8 mouse cellular contexts compared by ENCODE assay signal in genomic region chr6:94183354-94183851, GRCm38 (mm10).
A peak's percentile ranks its signal among the peaks of the same experiment; 100 is the strongest.
DNase-seq lines count a peak whose midpoint lies in the region; ATAC-seq and TF ChIP-seq lines count a peak whose summit lies in the region.

No protein-coding gene starts in this region.

- no peak overlapping the region for H3K4me3 ChIP-seq in hindbrain, embryonic 10.5 days
- no peak overlapping the region for H3K4me3 ChIP-seq in hindbrain, embryonic 12.5 days
- no peak overlapping the region for H3K4me3 ChIP-seq in forebrain, embryonic 16.5 days (replicated peaks; ENCODE audit: low read length)
- no peak overlapping the region for H3K4me3 ChIP-seq in stomach, postnatal 0 days (ENCODE audit: low read depth, low read length)

- no peaks in the 10 kb centered on the region for H3K27me3 ChIP-seq in hindbrain, embryonic 10.5 days (ENCODE audit: insufficient read depth, poor library complexity, severe bottlenecking)
- no peaks in the 10 kb centered on the region for H3K27me3 ChIP-seq in hindbrain, embryonic 12.5 days
- no peaks in the 10 kb centered on the region for H3K27me3 ChIP-seq in forebrain, embryonic 16.5 days (replicated peaks; ENCODE audit: control insufficient read depth, insufficient read depth, low read length)
- H3K27me3 ChIP-seq in stomach, postnatal 0 days (ENCODE audit: control insufficient read depth, insufficient read depth, low read length), result no peaks in the 10 kb centered on the region

- DNase-seq in hindbrain, embryonic 10.5 days (ENCODE audit: low spot score), result no peak
- DNase-seq in R1 (ENCODE audit: low read depth, low spot score) (peak; percentile 83), liver (no peak)
- peak; percentile 35 to 39 for DNase-seq in kidney, adult 8-10 months
- peak; percentile 45 for DNase-seq in stomach, postnatal 0 days (ENCODE audit: low spot score)

- no peak for TF ChIP-seq CTCF in stomach, postnatal 0 days (IDR thresholded peaks at IDR 0.05; ENCODE audit: low read depth)

- peaks cover 33% of the 10 kb centered on the region for H3K4me1 ChIP-seq in hindbrain, embryonic 10.5 days (replicated peaks)
- peaks cover 27% of the 10 kb centered on the region for H3K4me1 ChIP-seq in hindbrain, embryonic 12.5 days
- H3K4me1 ChIP-seq in forebrain, embryonic 16.5 days (replicated peaks; ENCODE audit: control insufficient read depth, insufficient read depth, low read length), result peaks cover 19% of the 10 kb centered on the region
- peaks cover 4% of the 10 kb centered on the region; the same call in 1 of the 2 replicates for H3K4me1 ChIP-seq in stomach, postnatal 0 days (replicated peaks; ENCODE audit: control insufficient read depth, insufficient read depth)

- no peaks in the 10 kb centered on the region for H3K9me3 ChIP-seq in hindbrain, embryonic 10.5 days
- no peaks in the 10 kb centered on the region for H3K9me3 ChIP-seq in hindbrain, embryonic 12.5 days (replicated peaks)
- no peaks in the 10 kb centered on the region for H3K9me3 ChIP-seq in forebrain, embryonic 16.5 days (ENCODE audit: control insufficient read depth, low read length)
- H3K9me3 ChIP-seq in stomach, postnatal 0 days (ENCODE audit: control insufficient read depth, low read length), result no peaks in the 10 kb centered on the region

- no peak overlapping the region for H3K9ac ChIP-seq in hindbrain, embryonic 12.5 days
- no peak overlapping the region for H3K9ac ChIP-seq in forebrain, embryonic 16.5 days (replicated peaks; ENCODE audit: low read depth, low read length)
- no peak overlapping the region for H3K9ac ChIP-seq in stomach, postnatal 0 days (ENCODE audit: low read length)

- WGBS in hindbrain, embryonic 10.5 days, result 74% methylated on average over 14 of the region's 14 CpGs
- WGBS in hindbrain, embryonic 12.5 days, result 61% methylated on average over 14 of the region's 14 CpGs
- WGBS in forebrain, embryonic 16.5 days, result 35% methylated on average over 14 of the region's 14 CpGs
- 43% methylated on average over 14 of the region's 14 CpGs for WGBS in stomach, postnatal 0 days

- peak overlapping the region; percentile 17 for H3K27ac ChIP-seq in hindbrain, embryonic 10.5 days
- no peak overlapping the region for H3K27ac ChIP-seq in hindbrain, embryonic 12.5 days
- no peak overlapping the region for H3K27ac ChIP-seq in forebrain, embryonic 16.5 days (ENCODE audit: low read length)
- H3K27ac ChIP-seq in stomach, postnatal 0 days (replicated peaks), result peak overlapping the region; percentile 37

- H3K4me2 ChIP-seq in hindbrain, embryonic 12.5 days (replicated peaks), result no peak overlapping the region
- H3K4me2 ChIP-seq in forebrain, embryonic 16.5 days (ENCODE audit: low read length), result peak overlapping the region; percentile 25; the same call in 1 of the 2 replicates
- peak overlapping the region; percentile 0; the same call in 1 of the 2 replicates for H3K4me2 ChIP-seq in stomach, postnatal 0 days (replicated peaks; ENCODE audit: low read depth)

- H3K36me3 ChIP-seq in hindbrain, embryonic 10.5 days, result no peaks in the 10 kb centered on the region
- H3K36me3 ChIP-seq in hindbrain, embryonic 12.5 days, result no peaks in the 10 kb centered on the region
- no peaks in the 10 kb centered on the region for H3K36me3 ChIP-seq in forebrain, embryonic 16.5 days (ENCODE audit: control insufficient read depth, insufficient read depth)
- H3K36me3 ChIP-seq in stomach, postnatal 0 days (ENCODE audit: control insufficient read depth, insufficient read depth, low read length), result no peaks in the 10 kb centered on the region

- ATAC-seq in hindbrain, embryonic 12.5 days (ENCODE audit: low FRiP score), result no peak
- no peak for ATAC-seq in forebrain, embryonic 16.5 days
- ATAC-seq in stomach, postnatal 0 days (ENCODE audit: low FRiP score, low TSS enrichment), result peak; percentile 11; the same call in 1 of the 2 replicates
- ATAC-seq in erythroid progenitor cell, adult 5-6 weeks (replicated peaks; ENCODE audit: low FRiP score, poor library complexity, severe bottlenecking), result no peak

- no peak for TF ChIP-seq EP300 in stomach, postnatal 0 days (optimal IDR thresholded peaks at IDR 0.05)

Comparison
In these comparisons a context has a peak if more than half of its experiments do, and no peak if none do; other contexts are left out.
1. H3K27ac ChIP-seq: peak in hindbrain, embryonic 10.5 days (single experiment) and stomach, postnatal 0 days (single experiment); none in hindbrain, embryonic 12.5 days (single experiment) and forebrain, embryonic 16.5 days (single experiment).
2. DNase-seq: peak in R1 (single experiment), kidney, adult 8-10 months (2 of 2) and stomach, postnatal 0 days (single experiment); none in hindbrain, embryonic 10.5 days (single experiment) and liver (single experiment).